Mouse (Mus musculus): ENCODE results near the gene Angptl4.

Gene Angptl4

GRCm38 (mm10) chr17:33755418-33756107 is 26.1 kb downstream of the Angptl4 start:
- peak; percentile 93 for DNase-seq

GRCm38 (mm10) chr17:33754656-33755055 is 27.0 kb downstream of the Angptl4 start:
- DNase-seq: peak; percentile 85

DNA sequence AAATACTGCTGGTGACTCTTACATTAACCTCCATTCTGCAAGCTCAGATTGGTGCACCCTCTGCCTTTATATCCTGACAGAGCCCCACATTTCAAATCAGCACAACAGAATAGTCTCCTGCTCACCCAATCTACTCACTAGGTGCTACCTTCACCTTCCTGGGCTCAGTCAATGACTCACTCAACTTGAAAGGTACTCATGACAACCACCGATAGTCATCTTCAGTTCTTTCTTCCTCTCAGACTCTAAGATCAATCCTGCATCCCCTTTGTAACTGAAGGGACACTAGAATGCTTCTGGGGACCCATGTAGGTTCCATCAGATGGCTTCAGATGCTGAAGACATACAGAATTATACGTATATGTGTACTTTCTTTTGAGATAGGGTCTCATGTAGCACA is 29.3 kb downstream of the Angptl4 start:
- DNase-seq: peak; percentile 33

DNA sequence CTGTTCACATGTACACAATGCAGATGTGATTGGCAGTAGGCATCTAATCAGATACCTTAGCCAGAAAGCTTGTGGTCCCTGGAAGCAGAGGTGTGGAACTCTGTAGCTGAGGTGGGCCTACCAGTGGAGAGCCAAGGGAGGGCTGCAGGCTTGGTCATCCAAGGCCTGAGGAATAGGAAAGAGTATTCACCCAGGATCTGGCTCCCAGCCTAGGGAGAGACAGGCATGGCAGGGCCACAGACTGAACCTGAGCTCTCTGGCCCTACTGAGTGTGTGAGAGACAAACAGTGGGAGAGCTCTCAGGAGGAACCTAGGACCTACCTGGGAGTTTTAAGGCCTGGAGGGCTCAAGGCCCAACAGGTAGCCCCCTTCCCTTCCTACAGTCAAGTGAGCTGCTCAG is 30.4 kb downstream of the Angptl4 start:
- peak; percentile 62 for DNase-seq

DNA sequence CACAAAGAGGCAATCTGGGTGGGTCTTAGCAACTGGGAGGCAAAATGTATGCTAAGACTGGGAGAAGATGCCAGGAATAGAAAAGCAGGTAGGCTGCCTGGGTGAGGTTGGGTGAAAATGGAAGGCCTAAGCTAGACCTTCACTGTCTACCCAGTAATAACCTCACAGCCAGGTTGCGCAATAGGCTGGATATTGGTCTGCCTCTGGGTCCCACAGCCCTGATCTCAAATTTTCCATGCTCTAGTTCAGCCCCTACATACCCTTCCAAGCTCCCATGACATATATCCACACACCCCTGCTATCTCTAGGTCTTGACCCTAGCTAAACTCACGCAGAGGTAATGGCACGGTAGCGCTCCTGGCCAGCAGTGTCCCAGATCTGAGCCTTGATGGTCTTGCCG is 32.2 kb downstream of the Angptl4 start:
- DNase-seq: peak; percentile 84

DNA sequence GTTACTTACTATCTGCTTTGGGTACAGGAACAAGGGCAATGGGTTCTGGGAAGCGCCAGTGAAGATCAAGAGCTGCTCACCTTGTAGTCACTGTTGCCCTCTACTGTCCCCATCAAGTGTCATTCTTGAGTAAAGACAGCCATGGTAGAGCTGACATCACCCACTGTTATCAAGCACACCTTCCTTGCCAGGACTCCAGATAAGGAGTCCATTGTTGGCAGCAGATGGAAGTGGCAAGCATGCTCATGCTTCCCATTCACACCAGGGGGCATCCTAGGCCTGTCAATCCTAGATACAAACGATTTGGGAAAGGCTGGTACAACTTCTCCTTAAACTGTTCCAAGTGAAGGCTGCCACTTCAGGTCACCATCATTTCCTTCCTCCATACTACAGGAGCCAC is 35.6 kb downstream of the Angptl4 start:
- peak; percentile 96 for DNase-seq

- DNase-seq: peak; percentile 70
Measured at GRCm38 (mm10) chr17:33744686-33745384, 36.8 kb downstream of the Angptl4 start.

- DNase-seq: peak; percentile 48
Measured at GRCm38 (mm10) chr17:33742420-33742819, 39.2 kb downstream of the Angptl4 start.

DNA sequence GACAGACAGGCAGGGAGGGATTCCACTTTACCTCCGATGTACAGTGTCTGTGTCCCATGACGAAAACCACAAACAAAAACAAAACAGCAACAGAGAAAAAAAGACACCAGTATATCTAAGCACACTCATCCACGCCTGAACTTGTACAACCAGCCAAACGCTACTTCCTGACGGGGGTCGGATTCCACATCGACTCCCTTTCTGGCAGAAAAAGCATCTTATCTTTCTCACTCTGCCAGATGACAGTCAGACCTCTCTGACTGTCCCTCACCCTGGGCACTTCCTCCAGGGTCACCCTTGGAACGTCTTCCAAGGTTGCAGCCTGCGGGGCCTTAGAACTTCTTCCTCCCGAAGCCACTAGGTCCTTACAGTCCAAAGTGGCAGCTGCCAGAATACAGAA is 48.1 kb downstream of the Angptl4 start:
- DNase-seq: peak; percentile 67

DNA sequence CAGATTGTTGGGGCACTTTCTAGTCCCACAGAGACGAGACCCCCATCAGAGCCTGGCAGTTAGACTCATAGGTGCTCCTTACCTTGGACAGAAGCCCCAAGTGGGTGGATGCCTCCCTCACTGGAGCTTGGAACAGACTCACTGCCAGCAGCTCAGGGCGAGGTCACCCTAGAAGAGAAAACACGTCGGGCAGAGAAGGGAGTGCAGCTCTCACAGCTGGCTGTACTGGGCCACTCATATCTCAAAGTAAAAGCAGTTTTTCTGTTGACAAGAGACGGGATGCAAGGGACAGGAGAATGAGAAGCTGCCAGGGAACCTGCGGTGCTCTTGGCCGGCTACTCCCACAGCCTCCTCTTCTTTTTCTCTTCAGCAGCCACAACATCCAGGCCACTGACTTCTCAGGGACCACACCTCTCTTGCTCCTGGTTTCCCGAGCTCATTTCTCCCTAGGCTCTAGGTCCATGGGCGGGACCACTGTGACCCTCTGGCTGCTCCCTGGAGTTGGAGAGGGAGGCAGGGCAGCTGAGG is 49.0 kb downstream of the Angptl4 start:
- DNase-seq: peak; percentile 92

DNA sequence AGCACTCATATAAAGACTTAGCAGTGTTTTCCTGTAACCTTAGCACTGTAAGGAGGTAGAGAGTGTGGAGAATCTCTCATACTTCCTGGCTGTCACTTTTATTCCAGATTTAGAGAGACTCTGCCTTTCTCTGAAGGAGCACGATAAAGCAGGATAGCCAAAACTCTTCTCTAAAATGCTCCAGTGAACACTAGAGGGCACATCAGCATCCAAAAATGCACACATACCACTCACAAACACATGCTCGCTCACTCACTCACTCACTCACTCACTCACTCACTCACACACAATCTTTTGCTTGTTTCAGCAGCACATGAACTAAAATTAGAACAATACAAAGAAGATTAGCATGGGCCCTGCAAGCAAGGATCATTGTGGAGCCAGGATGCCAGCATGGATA is 52.4 kb downstream of the Angptl4 start:
- peak; percentile 45 for DNase-seq

DNA sequence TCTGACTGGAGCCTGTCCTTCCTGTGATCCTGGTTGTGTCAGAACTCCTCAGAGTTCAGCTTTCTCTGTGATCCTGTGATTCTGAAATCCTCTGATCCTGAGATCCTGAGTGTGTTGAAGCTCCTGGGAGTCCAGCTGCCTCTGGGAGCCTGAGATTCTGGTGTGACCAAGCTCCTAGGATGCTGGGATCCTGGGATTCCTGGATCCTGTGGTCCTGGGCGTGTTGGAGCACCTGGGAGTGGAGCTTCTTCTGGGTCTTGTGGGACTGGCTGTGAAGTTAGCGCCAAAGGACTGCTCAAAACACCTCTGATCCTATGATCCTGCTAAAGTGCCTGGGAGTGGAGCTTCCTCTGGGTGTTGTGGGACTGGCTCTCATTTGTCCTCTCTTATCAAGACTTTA is 53.2 kb downstream of the Angptl4 start:
- peak; percentile 58 for DNase-seq
